Mouse (Mus musculus) A20 (cell line): ENCODE results near the gene Gm7358.
"Not testable (repeated sequence)": the region's sequence is repeated elsewhere in the genome, so short reads cannot be mapped to it uniquely, and the experiment has no call there.

ENCODE experiments used
- DNase-seq: peaks from one replicate; pipeline ENCODE4 v3.0.0-alpha.2; 2011; ENCODE audit warnings: low read depth, low spot score

Gene Gm7358

DNA sequence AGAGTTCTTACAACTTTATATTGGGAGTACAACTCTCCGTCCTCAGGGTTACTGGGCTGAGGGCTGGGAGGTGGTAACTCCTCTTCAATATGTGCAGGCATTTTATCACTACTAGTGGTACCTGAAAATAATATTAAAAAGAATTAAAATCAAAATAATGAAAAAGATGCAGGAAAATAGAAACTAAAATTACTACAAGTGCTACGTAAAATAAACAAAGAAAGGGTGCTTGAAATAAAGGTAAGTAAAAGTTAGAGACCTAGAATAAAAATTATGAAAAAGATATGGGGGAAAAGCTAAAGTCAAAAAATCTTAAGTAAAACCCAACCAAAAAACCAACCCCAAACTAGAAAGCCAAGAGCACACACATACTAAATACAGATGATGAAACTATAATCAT lies at the start of gene Gm7358:
Gene Gm7358, minus strand, starts transcription at position 101 of the 400 bp plus-strand sequence.
- DNase-seq, result not testable (repeated sequence)

DNA sequence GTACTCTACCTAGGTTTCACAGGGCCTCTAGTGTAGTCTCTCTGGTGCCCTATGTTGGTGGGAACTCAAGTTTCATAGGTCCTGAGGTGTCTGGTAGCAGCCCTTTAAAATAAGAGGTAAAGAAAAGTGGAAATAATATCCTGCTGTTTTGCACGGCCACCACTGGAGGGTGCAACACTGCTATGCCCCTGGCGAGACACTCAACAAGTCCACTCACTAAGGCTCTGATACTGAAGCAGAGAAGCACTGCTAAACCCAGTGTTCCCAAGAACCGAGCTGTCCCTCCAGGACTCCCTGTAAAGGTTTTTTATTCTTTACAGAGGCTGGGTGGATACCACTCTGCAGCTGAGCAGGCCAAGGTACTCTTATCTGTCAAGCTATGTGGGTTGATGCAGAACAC lies 43.7 kb upstream of the Gm7358 start:
- peak; percentile 31 for DNase-seq

DNA sequence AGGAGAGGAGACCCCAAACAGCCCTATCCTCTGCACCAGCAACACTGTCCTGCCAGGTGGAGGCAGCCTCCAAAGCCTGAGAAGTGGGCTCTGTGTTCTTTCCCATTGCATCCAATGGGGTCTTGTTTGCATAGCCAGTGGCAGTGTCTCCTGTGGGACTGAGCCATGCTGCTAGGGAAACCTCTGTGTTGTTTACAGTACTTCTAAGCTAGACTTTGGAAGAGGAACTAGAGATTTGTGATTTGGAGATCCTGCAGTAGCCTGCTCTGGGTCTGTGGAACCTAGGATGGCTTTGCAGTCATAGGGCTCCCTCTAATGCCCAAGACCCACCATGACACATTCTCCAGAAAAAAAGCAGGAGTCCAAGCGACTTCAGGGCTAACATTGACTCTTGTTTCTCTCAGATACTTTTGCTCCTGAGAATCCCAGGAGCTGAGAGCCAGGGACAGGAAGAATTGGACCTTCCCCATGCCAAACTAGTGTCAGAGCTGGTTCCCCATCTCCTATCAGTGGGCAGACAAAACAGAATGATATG lies 42.2 kb upstream of the Gm7358 start:
- not testable (repeated sequence) for DNase-seq

DNA sequence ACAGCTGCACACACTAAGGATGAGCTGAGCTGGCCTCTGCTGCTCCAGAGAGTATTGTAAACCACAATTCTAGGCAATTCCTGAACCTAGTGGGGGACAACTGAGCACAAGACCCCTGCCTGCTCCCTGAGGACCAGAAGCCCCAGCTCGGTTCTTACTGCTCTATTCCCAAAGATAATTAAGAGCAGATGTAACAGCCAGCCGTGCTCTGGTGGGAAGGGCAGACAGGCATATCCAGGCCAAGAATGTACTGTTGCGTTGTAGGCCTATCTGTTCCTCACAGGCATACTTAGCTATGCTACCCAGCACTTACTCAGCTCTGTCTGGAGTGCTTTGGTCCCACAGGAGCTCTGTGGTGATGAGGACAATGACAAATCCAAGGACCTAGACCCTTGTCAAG lies 40.6 kb upstream of the Gm7358 start:
- DNase-seq, result not testable (repeated sequence)

DNA sequence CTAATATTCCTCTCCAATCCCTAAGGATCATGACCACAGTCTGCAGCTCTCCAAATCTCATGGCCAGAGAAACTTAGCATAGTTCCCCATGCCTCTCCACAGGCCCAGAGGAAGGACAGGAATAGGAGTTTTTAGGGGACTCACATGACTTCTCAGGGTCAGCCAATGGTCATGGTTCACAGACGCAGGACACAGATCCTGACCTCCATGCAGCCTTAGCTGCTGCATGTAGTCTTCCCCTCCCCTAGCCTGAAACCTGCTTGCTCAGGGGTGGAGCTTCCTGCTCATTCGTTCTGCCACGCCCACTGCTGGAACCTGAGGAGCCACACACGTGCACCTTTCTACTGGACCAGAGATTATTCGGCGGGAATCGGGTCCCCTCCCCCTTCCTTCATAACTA lies 34.8 kb upstream of the Gm7358 start:
- not testable (repeated sequence) for DNase-seq

DNA sequence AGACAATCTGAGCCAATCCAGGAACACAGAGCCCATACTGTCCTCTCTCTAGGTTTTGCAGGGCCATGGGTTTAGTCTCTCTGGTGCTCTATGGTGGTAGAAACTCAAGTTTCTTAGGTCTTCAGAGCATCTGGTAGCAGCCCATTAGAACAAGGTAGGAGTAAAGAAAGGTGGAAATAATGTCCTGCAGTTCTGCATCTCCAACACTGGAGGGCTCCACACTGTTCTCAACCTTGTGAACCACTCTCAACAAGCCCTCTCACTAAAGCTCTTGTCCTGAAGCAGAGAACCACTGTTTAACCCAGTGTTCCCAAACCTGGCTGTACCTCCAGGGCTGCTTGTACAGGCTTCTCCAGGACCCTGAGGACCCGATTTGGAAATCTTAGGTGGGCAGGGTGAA lies 27.3 kb upstream of the Gm7358 start:
- peak; percentile 14 for DNase-seq

DNA sequence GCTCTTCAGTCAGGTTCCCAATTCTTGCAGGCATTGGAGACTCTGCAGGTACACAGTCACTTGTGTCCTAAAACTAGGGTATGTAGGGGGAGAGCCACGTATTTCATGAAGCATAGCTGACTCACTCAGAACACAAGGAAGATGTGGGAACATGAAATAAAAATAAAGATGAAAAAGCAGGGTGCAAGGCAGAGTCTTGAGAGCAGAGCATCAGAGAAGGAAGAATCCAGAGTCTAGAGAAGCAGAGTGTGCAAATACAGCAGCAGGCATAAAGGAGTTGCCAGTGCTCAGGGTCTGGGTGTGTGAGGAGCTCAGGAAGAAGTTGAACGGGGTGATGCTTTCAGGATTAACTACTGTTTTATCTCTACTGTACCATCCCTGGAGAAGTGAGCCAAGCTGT lies 17.5 kb downstream of the Gm7358 start:
- not testable (repeated sequence) for DNase-seq

DNA sequence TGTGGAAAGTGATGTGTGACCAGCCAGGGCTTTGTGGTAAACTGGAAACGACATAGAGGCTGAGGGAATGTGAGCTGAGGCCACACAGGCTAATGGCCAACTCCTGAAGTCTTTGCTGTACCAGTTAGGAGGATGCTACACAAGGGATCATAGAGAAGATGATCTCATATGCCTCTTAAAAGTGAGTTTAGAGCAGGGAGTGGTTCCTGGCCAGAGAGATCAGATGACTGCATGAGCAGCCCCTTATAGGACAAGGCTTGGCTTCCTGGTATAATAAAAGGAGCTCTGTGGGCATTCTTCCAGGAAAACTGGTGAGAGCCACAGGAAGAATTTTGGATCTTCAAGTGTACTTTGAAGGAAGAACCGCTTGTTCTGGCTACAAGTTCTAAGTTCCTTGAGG lies 22.3 kb downstream of the Gm7358 start:
- DNase-seq, result not testable (repeated sequence)

DNA sequence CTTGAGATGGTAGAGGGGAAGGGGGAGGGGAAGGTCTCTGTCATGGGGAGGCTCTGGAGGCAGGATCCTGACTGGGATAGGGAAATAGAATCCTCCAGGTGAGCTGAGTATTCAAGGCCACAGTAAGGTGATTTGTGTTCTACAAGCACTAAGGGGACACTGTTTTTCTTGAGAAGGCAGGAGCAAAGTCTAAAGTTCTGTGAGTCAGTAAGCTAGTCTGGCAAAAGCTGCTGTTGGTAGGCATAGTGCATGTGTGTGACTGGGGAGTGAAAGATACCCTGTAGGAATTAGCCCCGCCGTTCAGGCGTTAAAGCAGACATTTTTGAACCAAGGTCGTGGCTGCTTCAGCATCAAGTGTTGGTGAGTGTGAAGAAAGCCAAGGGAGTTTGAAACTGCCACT lies 23.2 kb downstream of the Gm7358 start:
- not testable (repeated sequence) for DNase-seq
